Mouse (Mus musculus): ENCODE measurements at regions not wholly inside any gene's neighbourhood (a gene's known extent, or its start where the extent isn't known, plus 50 kb on each side); places are given as distances from the start of the nearest gene placed in this dataset.

GRCm38 (mm10) chr9:32906233-32906872 is 270.3 kb downstream of the Ets1 start:
- peak in 1 of 2 experiments; percentile 25 for DNase-seq

- no peak for DNase-seq
Observed at GRCm38 (mm10) chr9:32910641-32911040, 274.6 kb downstream of the Ets1 start.

- DNase-seq, result no peak
Observed at GRCm38 (mm10) chr9:32915633-32916032, 279.6 kb downstream of the Ets1 start.

GRCm38 (mm10) chr9:32916731-32917130 is 280.7 kb downstream of the Ets1 start:
- no peak for DNase-seq

- DNase-seq, result no peak
Observed at GRCm38 (mm10) chr9:32923925-32924324, 287.9 kb downstream of the Ets1 start.

- no peak for DNase-seq
Observed at GRCm38 (mm10) chr9:32924333-32924886, 288.4 kb downstream of the Ets1 start.

GRCm38 (mm10) chr9:32925036-32925435 is 289.0 kb downstream of the Ets1 start:
- DNase-seq, result no peak

- no peak for DNase-seq
Observed at GRCm38 (mm10) chr9:32925720-32926595, 289.9 kb downstream of the Ets1 start.

GRCm38 (mm10) chr9:32927656-32928055 is 291.6 kb downstream of the Ets1 start:
- no peak for DNase-seq

GRCm38 (mm10) chr9:32928289-32929000 is 292.4 kb downstream of the Ets1 start:
- no peak for DNase-seq

- DNase-seq, result no peak
Observed at GRCm38 (mm10) chr9:32929331-32929730, 293.3 kb downstream of the Ets1 start.

GRCm38 (mm10) chr9:32929826-32930225 is 293.8 kb downstream of the Ets1 start:
- no peak for DNase-seq

GRCm38 (mm10) chr9:32931266-32932005 is 295.4 kb downstream of the Ets1 start:
- no peak for DNase-seq

GRCm38 (mm10) chr9:32933237-32934071 is 297.4 kb downstream of the Ets1 start:
- peak; percentile 27 to 41 for DNase-seq

- DNase-seq, result no peak
Observed at GRCm38 (mm10) chr9:32934436-32934835, 298.4 kb downstream of the Ets1 start.

- no peak for DNase-seq
Observed at GRCm38 (mm10) chr9:32936462-32936861, 300.4 kb downstream of the Ets1 start.

GRCm38 (mm10) chr9:32937391-32937790 is 301.4 kb downstream of the Ets1 start:
- DNase-seq, result no peak

GRCm38 (mm10) chr9:32938857-32939256 is 302.8 kb downstream of the Ets1 start:
- no peak for DNase-seq

GRCm38 (mm10) chr9:32939626-32940025 is 303.6 kb downstream of the Ets1 start:
- DNase-seq, result no peak

GRCm38 (mm10) chr9:32940111-32940813 is 304.2 kb downstream of the Ets1 start:
- peak; percentile 75 to 77 for DNase-seq

All from adrenal gland, postnatal 36 days (tissue).